Mouse (Mus musculus) kidney, embryonic 16.5 days (tissue): Measurements from ENCODE around the gene Tmco4. TPM values are rescaled to one million over a fixed set of nuclear protein-coding genes. Genes with fewer than 3 reads are reported as not detected.

ENCODE experiments used
- ATAC-seq: fragments of 200-750 bp; cut with Nextera tagmentation; 2 replicates; pipeline ENCODE4 v1.8.0; 2017; ENCODE audit warnings: moderate TSS enrichment; ENCODE audit not compliant: low FRiP score, low TSS enrichment
- H3K27ac ChIP-seq: fragments of 300-500 bp; sonication (generic); 2 replicates; pipeline ENCODE4 v1.5.1; 2014; ENCODE audit warnings: low read length
- H3K27me3 ChIP-seq: fragments of 300-500 bp; sonication (generic); 2 replicates; pipeline ENCODE4 v1.6.1; 2014; ENCODE audit warnings: low read length, control low read depth, mixed read lengths; ENCODE audit not compliant: insufficient read depth
- H3K36me3 ChIP-seq: fragments of 300-500 bp; sonication (generic); 2 replicates; pipeline ENCODE4 v1.6.1; 2014; ENCODE audit warnings: low read length, control low read depth, mixed read lengths; ENCODE audit not compliant: insufficient read depth
- H3K4me1 ChIP-seq: fragments of 300-500 bp; sonication (generic); 2 replicates; pipeline ENCODE4 v1.6.1; 2014; ENCODE audit warnings: low read length, control low read depth, mixed read lengths; ENCODE audit not compliant: insufficient read depth
- H3K4me2 ChIP-seq: fragments of 300-500 bp; sonication (generic); replicated peaks from 2 replicates; pipeline ENCODE4 v1.6.1; 2014; ENCODE audit warnings: low read depth, low read length
- H3K4me3 ChIP-seq: fragments of 300-500 bp; sonication (generic); 2 replicates; pipeline ENCODE4 v1.5.1; 2014; ENCODE audit warnings: mild to moderate bottlenecking, low read length
- H3K9ac ChIP-seq: fragments of 300-500 bp; sonication (generic); replicated peaks from 2 replicates; pipeline ENCODE4 v1.6.1; 2014; ENCODE audit warnings: low read length
- H3K9me3 ChIP-seq: fragments of 300-500 bp; sonication (generic); 2 replicates; pipeline ENCODE4 v1.6.1; 2016; ENCODE audit warnings: low read length, control low read depth
- WGBS: fragments of 180-500 bp; shearing (Covaris S2); extraction: QIAGEN DNeasy Blood & Tissue Kit; methylation state at CpG from one replicate; pipeline ENCODE4 v1.1.7; 2014; 5-methylcytosine and 5-hydroxymethylcytosine counted together
- polyA plus RNA-seq: library from polyadenylated mRNA; unstranded; fragments of >200 nt; fragmentation: Nextera tagmentation; extraction: Ambion mirVana; gene quantifications from 2 replicates; pipeline ENCODE4 v1.2.1, GENCODE M21; 2015

The Tmco4 gene
- polyA plus RNA-seq, 1 experiment from 2014 or later, result 8.8 TPM

GRCm38 (mm10) chr4:139043600-139043999, 70.9 kb downstream of the Tmco4 start:
- H3K4me1 ChIP-seq, result peaks cover 5% of the 10 kb centered on the region
- no peak for ATAC-seq
- WGBS, result 84% methylated on average over 2 of the region's 2 CpGs
- H3K4me2 ChIP-seq, result no peak overlapping the region
- no peaks in the 10 kb centered on the region for H3K36me3 ChIP-seq
- H3K9me3 ChIP-seq, result 0 out of 2 replicates have a peak, but pooled peaks cover 5% of the 10 kb centered on the region
- H3K27me3 ChIP-seq, result no peaks in the 10 kb centered on the region
- H3K27ac ChIP-seq, result no peak overlapping the region
- H3K4me3 ChIP-seq, result no peak overlapping the region
- no peak overlapping the region for H3K9ac ChIP-seq

GRCm38 (mm10) chr4:139044566-139044965, 71.9 kb downstream of the Tmco4 start:
- Histone ChIP-seq H3K4me1 (0 out of 2 replicates have a peak, but pooled peaks cover 3% of the 10 kb centered on the region), H3K4me3 (no peak overlapping the region), H3K36me3 (no peaks in the 10 kb centered on the region), H3K4me2 (no peak overlapping the region), H3K27me3 (no peaks in the 10 kb centered on the region), H3K9me3 (0 out of 2 replicates have a peak, but pooled peaks cover 5% of the 10 kb centered on the region), H3K9ac (no peak overlapping the region), H3K27ac (no peak overlapping the region)
- WGBS, result 85% methylated on average over 5 of the region's 5 CpGs
- ATAC-seq, result no peak

- Histone ChIP-seq H3K36me3 (no peaks in the 10 kb centered on the region), H3K4me1 (no peaks in the 10 kb centered on the region), H3K9me3 (0 out of 2 replicates have a peak, but pooled peaks cover 5% of the 10 kb centered on the region), H3K4me2 (no peak overlapping the region), H3K27ac (no peak overlapping the region), H3K4me3 (no peak overlapping the region), H3K9ac (no peak overlapping the region), H3K27me3 (no peaks in the 10 kb centered on the region)
- 79% methylated on average over 5 of the region's 5 CpGs for WGBS
- no peak for ATAC-seq
Measured at GRCm38 (mm10) chr4:139046354-139046753, 73.7 kb downstream of the Tmco4 start.

GRCm38 (mm10) chr4:139048518-139048917, 75.8 kb downstream of the Tmco4 start:
- Histone ChIP-seq H3K4me2 (no peak overlapping the region), H3K4me3 (no peak overlapping the region), H3K9ac (no peak overlapping the region), H3K27me3 (no peaks in the 10 kb centered on the region), H3K4me1 (no peaks in the 10 kb centered on the region), H3K27ac (no peak overlapping the region), H3K36me3 (no peaks in the 10 kb centered on the region), H3K9me3 (0 out of 2 replicates have a peak, but pooled peaks cover 5% of the 10 kb centered on the region)
- WGBS, result 79% methylated on average over 6 of the region's 6 CpGs
- ATAC-seq, result no peak

GRCm38 (mm10) chr4:139052796-139053195, 80.1 kb downstream of the Tmco4 start:
- H3K4me2 ChIP-seq, result no peak overlapping the region
- ATAC-seq, result no peak
- no peak overlapping the region for H3K4me3 ChIP-seq
- no peak overlapping the region for H3K9ac ChIP-seq
- no peaks in the 10 kb centered on the region for H3K4me1 ChIP-seq
- H3K27me3 ChIP-seq, result no peaks in the 10 kb centered on the region
- 79% methylated on average over 7 of the region's 7 CpGs for WGBS
- H3K9me3 ChIP-seq, result no peaks in the 10 kb centered on the region
- H3K27ac ChIP-seq, result no peak overlapping the region
- no peaks in the 10 kb centered on the region for H3K36me3 ChIP-seq

GRCm38 (mm10) chr4:139053391-139053790, 80.7 kb downstream of the Tmco4 start:
- no peaks in the 10 kb centered on the region for H3K36me3 ChIP-seq
- H3K4me3 ChIP-seq, result no peak overlapping the region
- H3K9ac ChIP-seq, result no peak overlapping the region
- no peaks in the 10 kb centered on the region for H3K27me3 ChIP-seq
- 55% methylated on average over 5 of the region's 5 CpGs for WGBS
- no peaks in the 10 kb centered on the region for H3K4me1 ChIP-seq
- no peak for ATAC-seq
- H3K4me2 ChIP-seq, result no peak overlapping the region
- H3K9me3 ChIP-seq, result no peaks in the 10 kb centered on the region
- no peak overlapping the region for H3K27ac ChIP-seq

- no peaks in the 10 kb centered on the region for H3K9me3 ChIP-seq
- H3K4me1 ChIP-seq, result no peaks in the 10 kb centered on the region
- 53% methylated on average over 9 of the region's 9 CpGs for WGBS
- ATAC-seq, result no peak
- no peaks in the 10 kb centered on the region for H3K36me3 ChIP-seq
- no peak overlapping the region for H3K4me2 ChIP-seq
- H3K4me3 ChIP-seq, result no peak overlapping the region
- H3K27ac ChIP-seq, result no peak overlapping the region
- H3K9ac ChIP-seq, result no peak overlapping the region
- H3K27me3 ChIP-seq, result no peaks in the 10 kb centered on the region
Measured at GRCm38 (mm10) chr4:139054300-139054923, 81.7 kb downstream of the Tmco4 start.

GRCm38 (mm10) chr4:139055336-139055735, 82.6 kb downstream of the Tmco4 start:
- Histone ChIP-seq H3K4me3 (no peak overlapping the region), H3K9me3 (no peaks in the 10 kb centered on the region), H3K4me2 (no peak overlapping the region), H3K27ac (no peak overlapping the region), H3K27me3 (no peaks in the 10 kb centered on the region), H3K4me1 (no peaks in the 10 kb centered on the region), H3K36me3 (no peaks in the 10 kb centered on the region), H3K9ac (no peak overlapping the region)
- ATAC-seq, result no peak
- WGBS, result 77% methylated on average over 4 of the region's 4 CpGs

GRCm38 (mm10) chr4:139055744-139056143, 83.1 kb downstream of the Tmco4 start:
- no peak overlapping the region for H3K27ac ChIP-seq
- no peaks in the 10 kb centered on the region for H3K9me3 ChIP-seq
- H3K4me3 ChIP-seq, result no peak overlapping the region
- H3K9ac ChIP-seq, result no peak overlapping the region
- no peak for ATAC-seq
- H3K4me2 ChIP-seq, result no peak overlapping the region
- H3K36me3 ChIP-seq, result no peaks in the 10 kb centered on the region
- 83% methylated on average over 3 of the region's 3 CpGs for WGBS
- no peaks in the 10 kb centered on the region for H3K4me1 ChIP-seq
- H3K27me3 ChIP-seq, result no peaks in the 10 kb centered on the region

- no peak overlapping the region for H3K9ac ChIP-seq
- no peaks in the 10 kb centered on the region for H3K9me3 ChIP-seq
- H3K4me1 ChIP-seq, result no peaks in the 10 kb centered on the region
- no peak overlapping the region for H3K4me3 ChIP-seq
- no peak for ATAC-seq
- no peak overlapping the region for H3K4me2 ChIP-seq
- H3K27ac ChIP-seq, result no peak overlapping the region
- H3K27me3 ChIP-seq, result no peaks in the 10 kb centered on the region
- no peaks in the 10 kb centered on the region for H3K36me3 ChIP-seq
- 80% methylated on average over 5 of the region's 5 CpGs for WGBS
Measured at GRCm38 (mm10) chr4:139057291-139057690, 84.6 kb downstream of the Tmco4 start.
